Mouse (Mus musculus): ENCODE results near the gene Gm10642.

Gm10642 gene

GRCm38 (mm10) chr9:70673656-70674055 lies 17.6 kb downstream of the Gm10642 start:
- peak; percentile 27 for DNase-seq

DNA sequence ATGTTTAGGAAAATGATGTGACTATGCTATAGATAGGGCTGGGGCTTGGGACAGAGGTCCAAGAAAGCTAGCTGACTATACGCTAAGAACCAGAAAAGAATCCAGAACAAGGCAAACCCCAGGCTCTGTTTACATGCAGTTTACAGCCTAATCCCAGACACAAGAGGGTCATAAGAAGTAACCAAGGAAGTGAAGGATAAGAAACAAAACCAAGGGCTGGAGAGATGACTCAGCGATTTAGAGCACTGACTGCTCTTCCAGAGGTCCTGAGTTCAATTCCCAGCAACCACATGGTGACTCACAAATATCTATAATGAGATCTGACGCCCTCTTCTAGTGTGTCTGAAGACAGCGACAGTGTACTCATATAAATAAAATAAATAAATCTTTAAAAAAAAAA lies 19.1 kb downstream of the Gm10642 start:
- DNase-seq = no peak

DNA sequence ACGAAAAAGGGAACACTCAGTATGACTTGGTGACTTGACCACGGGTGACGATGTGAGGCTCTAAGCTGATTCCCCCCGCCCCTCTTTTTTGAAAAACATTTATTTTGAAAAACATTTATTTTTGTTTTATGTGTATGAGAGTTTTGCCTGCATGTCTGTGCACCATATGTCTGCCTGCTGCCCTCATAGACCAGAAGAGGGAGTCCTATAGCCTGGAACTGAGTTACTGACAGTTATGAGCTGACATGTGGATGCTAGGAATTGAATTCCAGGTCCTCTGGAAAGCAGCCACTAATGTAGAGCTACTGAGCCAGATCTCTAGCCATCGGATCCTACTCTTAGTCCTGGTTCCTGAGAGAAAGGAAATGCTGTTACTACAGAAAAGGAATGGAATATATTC lies 19.9 kb downstream of the Gm10642 start:
- no peak for DNase-seq

DNA sequence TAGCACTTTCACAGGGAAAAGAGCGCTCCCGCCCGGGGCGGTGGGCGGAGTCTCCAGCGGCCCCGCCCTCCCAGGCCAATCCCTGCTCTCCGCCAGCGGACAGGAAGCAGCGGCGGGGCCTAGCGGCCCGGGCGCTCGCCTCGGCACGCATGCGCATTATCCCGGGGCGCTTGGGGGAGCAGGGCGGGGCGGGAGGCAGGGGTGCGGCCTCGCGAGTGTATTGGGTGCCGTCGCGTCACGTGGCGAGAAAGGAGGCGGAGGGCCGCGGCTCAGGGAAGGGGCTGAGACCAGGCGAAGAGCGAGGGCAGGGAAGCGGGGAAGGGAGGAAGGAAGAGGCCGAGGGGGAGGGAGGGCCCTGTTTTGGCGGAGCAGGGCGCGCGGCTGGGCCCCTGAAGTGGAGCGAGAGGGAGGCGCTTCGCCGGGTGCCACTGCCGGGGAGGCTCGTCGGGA lies 22.7 kb downstream of the Gm10642 start, which contains the start of gene Adam10:
Adam10 (plus strand) TSS at position 316 of the 450 bp plus-strand sequence.
- DNase-seq = peak; percentile 98

DNA sequence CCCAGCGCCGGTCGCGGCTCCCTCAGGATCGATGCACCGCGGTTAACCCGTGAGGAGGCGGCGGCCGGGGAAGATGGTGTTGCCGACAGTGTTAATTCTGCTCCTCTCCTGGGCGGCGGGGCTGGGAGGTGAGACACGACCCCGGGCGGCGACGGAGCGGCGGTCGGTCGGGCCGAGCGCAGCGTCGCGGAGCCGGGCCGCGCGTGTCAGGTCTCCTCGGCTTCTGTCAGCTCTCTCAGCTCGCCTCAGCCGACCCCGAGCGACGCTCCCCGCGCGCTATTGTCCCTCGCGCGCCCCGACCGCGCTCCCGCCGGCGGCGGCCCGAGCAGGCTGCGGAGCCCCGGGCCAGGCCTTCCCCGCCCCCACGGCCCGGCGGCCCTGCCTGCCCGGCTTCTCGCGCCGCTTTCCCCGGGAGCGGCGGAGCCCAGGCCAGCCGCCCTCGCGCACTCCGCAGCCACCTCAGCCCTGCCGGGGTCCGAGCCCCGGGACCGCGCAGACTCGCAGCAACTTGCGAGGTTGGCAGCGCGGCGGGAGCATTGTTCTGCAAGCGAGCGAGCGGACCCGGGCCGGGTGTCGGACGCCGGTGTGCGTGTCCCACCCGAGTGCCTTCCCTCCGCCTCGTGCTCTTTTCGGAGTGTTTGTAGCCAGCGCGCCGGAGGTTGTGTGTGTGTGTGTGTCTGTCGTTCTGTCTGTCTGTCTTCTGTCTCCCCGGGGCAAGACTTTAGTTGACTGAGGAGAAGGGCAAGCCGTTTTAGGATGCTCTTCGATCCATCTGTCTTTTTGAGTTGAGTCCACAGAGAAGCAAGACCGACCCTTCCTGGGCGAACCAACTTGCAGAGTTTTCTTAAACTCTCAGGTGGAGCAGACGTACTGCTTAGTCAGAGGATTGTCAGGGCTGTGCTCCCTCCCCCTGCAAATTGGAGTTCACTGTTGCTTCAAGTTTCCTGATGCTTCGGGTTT lies 23.4 kb downstream of the Gm10642 start:
- DNase-seq = peak; percentile 32

GRCm38 (mm10) chr9:70682202-70682601 lies 26.2 kb downstream of the Gm10642 start:
- no peak for DNase-seq

- no peak for DNase-seq
Observed at GRCm38 (mm10) chr9:70688301-70688968, 32.4 kb downstream of the Gm10642 start.

- no peak for DNase-seq
Observed at GRCm38 (mm10) chr9:70689926-70690325, 33.9 kb downstream of the Gm10642 start.

- no peak for DNase-seq
Observed at GRCm38 (mm10) chr9:70690579-70690978, 34.5 kb downstream of the Gm10642 start.

DNA sequence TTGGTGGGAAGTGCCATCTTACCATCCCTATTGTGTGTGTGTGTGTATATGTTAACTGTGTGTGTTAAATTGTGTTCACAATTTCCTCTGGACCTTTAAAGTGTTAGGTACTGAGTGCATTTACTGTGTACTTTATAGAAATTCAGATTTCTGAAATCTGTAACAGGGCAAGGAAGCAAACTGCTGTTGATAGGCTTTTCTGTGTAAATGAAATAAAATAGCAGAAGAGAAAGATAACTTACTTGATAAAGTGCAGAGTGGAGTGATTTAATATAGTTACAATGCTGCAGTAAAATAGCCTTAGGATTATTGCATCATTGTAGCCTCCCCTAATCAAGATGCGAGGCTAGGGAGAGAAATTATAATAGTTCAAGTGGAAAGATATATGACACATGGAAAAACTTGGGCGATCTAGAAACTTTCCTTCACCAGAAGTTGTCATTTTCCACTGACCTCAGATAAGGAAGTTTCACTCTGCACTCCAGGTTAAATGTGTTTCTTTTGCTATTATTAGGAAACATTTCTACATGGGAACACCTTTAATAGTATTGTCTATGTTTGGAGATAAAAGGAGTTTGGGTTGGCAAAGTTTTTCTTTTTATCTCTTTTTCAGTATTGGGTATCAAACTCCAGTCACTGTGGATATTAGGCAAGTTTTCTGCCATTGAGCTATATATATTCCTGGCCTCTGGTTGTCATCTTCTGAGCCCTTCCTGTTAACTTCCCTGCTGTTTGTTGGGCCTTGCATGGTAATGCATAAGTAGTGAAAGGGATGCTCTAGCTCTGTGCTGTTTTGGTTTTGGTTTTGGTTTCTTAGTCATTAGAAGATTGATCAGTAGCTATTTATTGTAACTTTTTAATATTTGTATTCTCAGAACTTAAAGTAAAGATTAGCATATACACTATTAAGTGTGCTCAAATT lies 36.0 kb downstream of the Gm10642 start:
- no peak for DNase-seq

DNA sequence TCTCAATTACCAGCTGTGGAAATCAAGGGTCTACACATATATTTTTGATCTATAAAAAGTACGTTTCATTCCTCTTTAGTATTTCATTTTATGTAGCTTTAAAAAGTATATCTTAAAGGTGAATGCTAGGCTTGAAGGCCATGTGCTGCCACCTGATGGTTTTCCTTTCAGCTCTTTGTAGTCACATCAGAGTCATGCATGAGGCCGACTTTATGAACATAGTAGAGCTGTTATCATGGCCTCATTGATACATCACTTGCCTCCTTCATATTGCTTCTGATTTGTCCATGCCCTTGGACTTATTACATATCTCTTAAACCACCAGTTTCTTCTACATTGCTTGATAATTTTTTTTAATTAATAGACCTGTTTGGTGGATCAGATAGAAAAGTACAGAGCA lies 39.7 kb downstream of the Gm10642 start:
- DNase-seq = no peak

DNA sequence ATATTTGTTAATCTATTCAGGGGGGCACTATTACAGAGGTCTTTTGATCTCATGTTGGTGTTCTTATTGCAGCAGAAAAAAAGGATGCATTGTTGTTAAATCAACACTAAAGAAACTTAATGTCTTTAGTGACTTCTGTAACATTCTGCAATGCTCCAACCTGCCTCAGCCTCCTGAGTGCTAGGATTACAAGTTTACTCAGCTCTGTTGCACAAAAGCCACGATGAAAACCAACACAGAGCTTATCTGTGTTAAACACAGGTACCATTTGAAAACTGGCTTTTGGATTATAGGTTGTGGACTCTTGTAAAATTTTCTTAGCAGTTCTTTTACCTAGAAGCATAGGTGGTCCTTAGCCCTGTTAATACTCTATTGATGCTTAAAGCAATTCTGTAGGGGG lies 42.0 kb downstream of the Gm10642 start:
- no peak for DNase-seq

DNA sequence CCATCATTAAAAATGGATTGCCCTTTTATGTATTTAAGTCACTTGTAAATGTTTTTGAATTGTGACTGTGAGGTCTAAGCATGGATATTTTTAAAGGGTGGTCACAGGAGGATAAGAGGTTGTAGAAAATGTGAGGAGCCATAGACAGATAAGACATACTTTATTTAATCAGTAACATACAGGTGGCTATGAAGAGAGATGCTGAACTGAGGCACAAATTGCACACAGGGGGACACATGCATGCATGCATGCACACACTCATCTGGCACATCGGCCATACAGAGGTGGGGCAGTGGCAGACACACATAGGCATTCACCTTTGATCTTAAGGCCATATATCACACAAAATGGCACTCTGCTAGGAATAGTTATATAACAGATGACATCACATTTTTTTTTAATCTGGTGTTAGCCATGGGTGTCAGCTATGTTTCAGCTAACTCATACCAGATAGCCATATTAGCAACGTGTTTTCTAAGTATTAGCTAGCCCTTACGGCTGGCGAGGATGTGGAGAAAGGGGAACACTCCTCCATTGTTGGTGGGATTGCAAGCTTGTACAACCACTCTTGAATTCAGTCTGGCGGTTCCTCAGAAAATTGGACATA lies 47.6 kb downstream of the Gm10642 start:
- DNase-seq = no peak

DNA sequence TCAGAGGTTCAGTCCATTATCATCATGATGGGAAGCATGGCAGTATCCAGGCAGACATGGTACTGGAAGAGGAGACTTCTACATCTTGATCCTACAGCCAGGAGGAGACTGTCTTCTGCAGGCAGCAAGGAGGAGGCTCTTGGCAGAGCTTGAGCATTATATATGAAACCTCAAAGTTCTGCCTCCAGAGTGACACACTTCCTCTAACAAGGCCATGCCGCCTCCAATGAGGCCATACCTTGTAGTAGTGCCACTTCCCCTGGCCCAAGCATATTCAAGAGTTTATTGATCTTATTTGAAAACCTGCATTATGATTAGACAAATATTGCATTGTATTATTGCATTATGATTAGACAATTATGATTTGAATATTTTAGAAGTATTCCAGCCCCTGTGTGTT lies 50.4 kb downstream of the Gm10642 start:
- no peak for DNase-seq

Measured in right cerebral cortex, adult 18-20 months (tissue).